Mouse (Mus musculus): ENCODE data around the gene 2310079G19Rik. TPM values are rescaled to one million over a fixed set of nuclear protein-coding genes. Genes with fewer than 3 reads are reported as not detected.

Gene 2310079G19Rik
- total RNA-seq (2023; ENCODE audit: inconsistent age) = not detected in 4 replicates

DNA sequence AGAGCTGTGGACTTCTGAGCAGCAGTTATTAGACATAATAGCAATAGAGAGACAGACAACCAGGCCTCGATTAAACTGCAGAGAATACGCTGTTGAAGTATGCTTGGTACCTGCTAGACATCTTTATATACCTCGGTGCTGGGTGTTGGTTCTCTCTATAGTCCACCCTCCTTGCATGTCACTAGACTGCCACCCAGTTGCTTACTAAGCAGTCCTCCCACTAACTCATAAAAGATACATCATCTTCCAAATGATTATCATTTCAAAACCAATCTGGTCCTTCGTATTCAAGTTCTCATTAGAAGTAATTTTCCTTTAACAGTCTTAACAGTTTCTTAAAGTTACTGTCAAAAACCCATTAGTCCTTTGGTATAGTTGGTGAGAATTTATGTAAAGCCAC is at the start of gene 2310079G19Rik:
Gene 2310079G19Rik (minus strand): TSS at position 101 of the 400 bp plus-strand sequence.

DNA sequence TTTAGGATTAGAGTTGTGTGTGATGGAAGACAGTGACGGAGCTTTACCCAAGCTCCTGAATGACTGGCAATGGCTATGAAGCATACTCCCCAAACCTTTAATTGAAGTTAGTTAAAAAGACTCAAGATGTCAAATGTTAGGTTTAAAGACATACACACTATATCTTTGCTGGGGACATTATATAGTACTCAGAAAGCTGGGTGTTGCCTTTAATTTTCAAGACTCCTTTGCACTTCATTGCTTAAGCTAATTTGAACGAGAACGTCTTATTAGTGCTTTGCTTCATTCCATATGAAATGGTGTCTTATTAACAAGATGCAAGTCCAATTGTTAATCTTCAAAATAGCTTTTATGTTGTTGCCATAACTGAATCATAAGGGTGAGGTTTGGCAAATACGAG is 44.1 kb upstream of the 2310079G19Rik start, which contains the start of gene Krtap27-1:
Gene Krtap27-1 (minus strand): TSS at position 101 of the 400 bp plus-strand sequence.

DNA sequence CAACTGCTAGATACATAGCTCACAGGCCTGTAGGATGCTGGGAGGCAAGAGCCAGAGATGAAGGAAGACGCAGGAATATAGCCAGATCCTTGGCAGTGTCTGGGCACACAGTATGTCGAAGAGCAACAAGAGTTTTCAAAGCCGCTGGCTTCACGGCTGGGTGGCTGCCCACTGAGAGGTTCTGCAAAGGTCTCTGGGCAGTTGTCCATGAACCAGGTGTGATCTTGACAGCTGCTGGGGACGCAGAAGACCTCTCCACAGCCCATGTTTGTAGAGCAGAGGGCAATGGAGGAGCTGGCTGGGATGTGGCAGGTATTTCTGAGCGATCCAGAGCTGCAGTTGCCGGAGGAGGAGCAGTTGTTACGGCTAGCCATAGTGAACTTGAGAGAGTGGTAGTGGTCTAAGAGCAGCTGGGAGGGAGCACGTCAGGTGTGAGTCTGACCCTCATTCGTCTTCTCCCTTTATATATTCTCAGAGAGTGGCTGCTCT is 19.9 kb upstream of the 2310079G19Rik start, which contains the start of gene Krtap26-1:
Gene Krtap26-1 (minus strand): TSS at position 439 of the 489 bp plus-strand sequence.

DNA sequence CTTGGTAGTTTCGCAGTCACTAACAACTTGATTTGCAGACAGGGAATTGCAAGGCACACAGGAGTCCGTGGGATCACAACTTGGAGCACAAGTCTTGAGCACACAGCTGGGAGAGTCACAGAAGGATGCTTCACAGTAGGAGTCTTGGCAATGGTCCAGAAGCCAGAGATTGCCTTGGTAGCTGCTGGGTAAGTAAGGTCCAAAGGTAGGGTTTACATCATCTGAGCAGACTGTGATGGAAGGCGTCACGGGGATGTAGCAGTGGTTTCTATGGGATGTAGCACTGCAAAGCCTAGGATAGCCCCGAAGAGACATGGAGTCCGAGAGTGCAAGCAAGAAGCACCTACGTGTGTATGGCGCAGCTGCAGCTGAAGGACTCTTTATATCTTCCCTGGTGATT is 15.5 kb downstream of the 2310079G19Rik start, which contains the start of gene Krtap24-1:
Gene Krtap24-1 (minus strand): TSS at position 358 of the 400 bp plus-strand sequence.

Other genes starting within 250 kb of the 2310079G19Rik start
- gene Cldn17, start 120.7 kb downstream of the 2310079G19Rik start, total RNA-seq (2023; ENCODE audit: inconsistent age) = not detected in 4 replicates
- gene Cldn8, start 64.5 kb downstream of the 2310079G19Rik start, total RNA-seq (2023; ENCODE audit: inconsistent age) = not detected in 4 replicates
- not detected in 4 replicates for gene Krtap24-1, start 15.4 kb downstream of the 2310079G19Rik start, total RNA-seq (2023; ENCODE audit: inconsistent age)
- gene Krtap26-1, start 20.1 kb upstream of the 2310079G19Rik start, total RNA-seq (2023; ENCODE audit: inconsistent age) = not detected in 4 replicates
- not detected in 4 replicates for gene Krtap27-1, start 44.0 kb upstream of the 2310079G19Rik start, total RNA-seq (2023; ENCODE audit: inconsistent age)
- not detected in 4 replicates for gene 2310061N02Rik, start 80.3 kb upstream of the 2310079G19Rik start, total RNA-seq (2023; ENCODE audit: inconsistent age)
- gene Krtap13-1, start 101.2 kb upstream of the 2310079G19Rik start, total RNA-seq (2023; ENCODE audit: inconsistent age) = not detected in 4 replicates
- not detected in 4 replicates for gene Krtap13, start 124.0 kb upstream of the 2310079G19Rik start, total RNA-seq (2023; ENCODE audit: inconsistent age)
- not detected in 4 replicates for gene 2310034C09Rik, start 131.2 kb upstream of the 2310079G19Rik start, total RNA-seq (2023; ENCODE audit: inconsistent age)
- not detected in 4 replicates for gene 2310057N15Rik, start 146.5 kb upstream of the 2310079G19Rik start, total RNA-seq (2023; ENCODE audit: inconsistent age)
- gene Gm5965, start 150.2 kb upstream of the 2310079G19Rik start, total RNA-seq (2023; ENCODE audit: inconsistent age) = not detected in 4 replicates
- gene Gm20741, start 184.6 kb upstream of the 2310079G19Rik start, total RNA-seq (2023; ENCODE audit: inconsistent age) = not detected in 4 replicates
- gene Krtap15, start 192.5 kb upstream of the 2310079G19Rik start, total RNA-seq (2023; ENCODE audit: inconsistent age) = not detected in 4 replicates
- not detected in 4 replicates for gene Krtap14, start 198.5 kb upstream of the 2310079G19Rik start, total RNA-seq (2023; ENCODE audit: inconsistent age)
- not detected in 4 replicates for gene Krtap19-1, start 241.7 kb upstream of the 2310079G19Rik start, total RNA-seq (2023; ENCODE audit: inconsistent age)
- not detected in 4 replicates for gene Krtap19-2, start 246.6 kb upstream of the 2310079G19Rik start, total RNA-seq (2023; ENCODE audit: inconsistent age)

All from B cell, adult (primary cell).